Mouse (Mus musculus): ENCODE results near the gene Zbtb44.

- TF ChIP-seq POLR2A (IDR thresholded peaks at IDR 0.05; ENCODE audit: borderline replicate concordance, insufficient read depth, low read length): no peak
- no peak for TF ChIP-seq CTCF (IDR thresholded peaks at IDR 0.05; ENCODE audit: borderline replicate concordance, insufficient read depth, low read depth, low read length)
These were observed 89.0 kb downstream of the Zbtb44 start for GRCm38 (mm10) chr9:31119405-31119804.

Measured in cerebellum, adult 2 months (tissue).